Mouse (Mus musculus): ENCODE measurements around the gene Rgs9.

The Rgs9 gene

GRCm38 (mm10) chr11:109244635-109245360 lies 53.1 kb downstream of the Rgs9 start:
- peak; percentile 72 for DNase-seq (ENCODE audit: low read depth, low spot score)

DNA sequence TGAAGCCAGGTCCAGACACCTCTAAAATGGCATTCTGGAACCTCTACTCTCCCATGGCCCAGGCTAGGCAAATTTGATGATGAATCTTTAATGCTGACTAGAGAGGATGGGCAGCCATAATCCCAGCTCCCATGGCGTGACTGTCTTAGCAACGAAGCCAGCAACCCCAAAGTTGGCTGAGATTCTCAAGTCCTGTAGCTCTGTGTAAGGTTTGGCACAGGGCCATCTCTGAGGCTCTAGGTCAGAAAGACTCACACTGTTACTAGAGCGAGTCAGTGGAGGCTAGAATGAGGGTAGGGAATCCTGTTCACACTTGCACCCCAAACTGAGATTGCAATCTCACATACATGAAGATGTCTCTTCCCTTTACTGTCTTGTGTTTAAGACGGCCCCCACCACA lies 57.8 kb downstream of the Rgs9 start:
- DNase-seq (ENCODE audit: low read depth, low spot score) = no peak

GRCm38 (mm10) chr11:109238671-109239070 lies 59.3 kb downstream of the Rgs9 start:
- DNase-seq (ENCODE audit: low read depth, low spot score) = no peak

DNA sequence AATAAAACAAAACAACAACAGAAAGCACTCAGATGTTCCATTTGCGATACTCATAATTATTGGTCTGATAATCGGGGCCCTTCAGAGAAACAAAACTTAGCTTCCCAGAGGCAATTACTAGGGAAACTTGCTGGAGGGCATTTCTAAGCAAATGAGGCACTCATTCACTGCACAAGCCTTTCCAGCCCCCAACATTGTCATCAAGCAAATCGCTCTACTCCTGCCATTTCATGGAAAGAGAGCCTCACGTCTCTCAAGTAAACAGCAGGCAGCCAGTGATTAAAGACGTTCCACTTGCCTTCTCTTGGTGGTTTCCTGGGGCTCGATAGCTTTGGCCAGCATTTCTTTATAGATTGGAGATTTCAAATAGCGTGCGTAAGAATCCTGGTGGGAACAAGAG lies 60.1 kb downstream of the Rgs9 start:
- DNase-seq (ENCODE audit: low read depth, low spot score) = no peak

GRCm38 (mm10) chr11:109233627-109234026 lies 64.3 kb downstream of the Rgs9 start:
- no peak for DNase-seq (ENCODE audit: low read depth, low spot score)

- no peak for DNase-seq (ENCODE audit: low read depth, low spot score)
These were observed 65.1 kb downstream of the Rgs9 start for GRCm38 (mm10) chr11:109232811-109233210.

DNA sequence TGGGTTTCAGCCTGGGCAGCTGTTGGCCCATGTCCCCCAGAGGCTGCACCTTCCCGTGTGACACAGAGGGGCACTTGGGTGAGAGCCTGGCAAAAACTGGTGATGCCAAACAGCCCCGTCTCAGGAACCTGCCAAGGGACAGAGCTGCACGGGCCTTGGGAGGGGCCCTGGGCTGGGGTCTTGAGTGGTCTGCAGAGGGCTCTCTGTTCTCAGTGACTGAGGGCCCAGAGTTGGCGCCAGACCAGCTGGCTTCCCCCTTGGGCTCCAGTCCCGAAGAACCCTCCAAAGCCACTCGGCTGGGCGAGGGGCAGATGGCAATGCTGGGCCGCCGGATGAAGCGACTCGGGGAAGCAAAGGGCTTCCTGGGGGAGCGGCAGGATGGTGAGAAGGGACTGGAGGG lies 70.8 kb downstream of the Rgs9 start:
- DNase-seq (ENCODE audit: low read depth, low spot score) = no peak

GRCm38 (mm10) chr11:109221209-109222007 lies 76.5 kb downstream of the Rgs9 start:
- peak; percentile 10 for DNase-seq (ENCODE audit: low read depth, low spot score)

DNA sequence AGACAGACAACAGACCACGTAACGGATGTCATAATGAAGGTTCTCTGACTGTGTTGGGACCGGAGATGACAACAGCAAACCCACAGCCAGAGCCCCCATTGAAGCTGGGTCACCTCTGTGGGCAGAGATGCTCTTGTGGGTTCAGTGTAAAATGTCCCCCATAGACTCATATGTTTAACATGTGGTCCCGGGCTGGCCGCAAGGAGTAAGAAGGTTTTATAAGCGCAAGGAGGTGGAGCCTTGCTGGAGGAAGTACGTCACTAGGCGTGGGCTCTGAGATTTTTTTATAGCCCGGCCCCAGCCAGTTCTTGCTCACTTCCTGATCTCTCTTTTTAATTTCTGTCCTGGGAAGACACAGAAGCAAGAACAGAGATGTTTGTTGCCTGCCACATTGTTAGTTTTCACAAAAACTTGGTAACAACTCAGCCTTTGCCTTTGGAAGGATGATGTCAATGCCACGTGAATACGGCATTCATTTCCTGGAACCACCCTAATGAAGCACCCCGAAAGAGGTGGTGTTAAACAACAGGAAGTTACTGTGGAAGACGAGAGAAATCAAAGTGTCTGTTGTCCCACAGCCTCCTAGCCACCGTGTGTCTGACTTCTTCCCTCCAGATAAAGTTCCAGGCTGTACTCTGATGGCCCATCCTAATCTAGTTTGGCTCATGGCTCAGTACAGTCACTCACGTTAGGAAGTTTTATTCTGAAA lies 79.1 kb downstream of the Rgs9 start:
- no peak for DNase-seq (ENCODE audit: low read depth, low spot score)

DNA sequence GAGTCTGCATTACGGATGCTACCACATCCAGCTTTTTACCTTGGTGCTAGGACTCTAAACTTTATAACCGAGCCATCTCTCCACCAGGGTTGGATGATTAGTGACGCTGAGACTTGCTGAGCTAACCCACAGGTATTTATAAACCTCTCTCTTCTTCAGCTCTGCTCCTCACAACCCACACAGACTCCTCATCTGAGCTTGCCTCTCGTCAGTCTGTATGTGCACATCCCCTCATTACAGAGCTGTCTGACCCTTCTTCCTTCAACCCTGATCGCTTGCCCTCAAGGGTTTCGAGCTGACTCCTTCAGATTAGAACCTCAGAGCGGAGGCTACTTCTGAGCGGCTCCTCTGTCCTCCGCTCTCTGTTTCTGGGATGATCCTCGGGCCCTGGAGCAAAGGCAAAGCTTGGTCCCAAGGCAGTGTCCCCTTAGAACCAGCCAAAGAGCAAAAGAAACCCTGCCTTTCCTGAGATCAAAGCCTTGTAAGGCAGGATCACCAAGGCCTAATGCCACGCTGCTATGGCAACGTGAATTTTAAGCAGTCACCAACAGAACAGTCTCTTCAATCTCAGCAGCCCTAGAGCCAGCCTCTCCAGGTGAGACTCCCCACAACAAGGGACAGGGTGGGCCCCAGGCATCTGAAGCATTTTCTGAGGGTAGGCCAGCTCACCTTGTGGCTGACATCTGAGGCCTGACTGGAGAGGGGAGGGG lies 79.9 kb downstream of the Rgs9 start:
- DNase-seq (ENCODE audit: low read depth, low spot score) = no peak

- DNase-seq (ENCODE audit: low read depth, low spot score) = no peak
These were observed 87.2 kb downstream of the Rgs9 start for GRCm38 (mm10) chr11:109210772-109211171.

- DNase-seq (ENCODE audit: low read depth, low spot score) = no peak
These were observed 87.6 kb downstream of the Rgs9 start for GRCm38 (mm10) chr11:109210341-109210740.

GRCm38 (mm10) chr11:109206732-109207131 lies 91.2 kb downstream of the Rgs9 start:
- no peak for DNase-seq (ENCODE audit: low read depth, low spot score)

- DNase-seq (ENCODE audit: low read depth, low spot score) = no peak
These were observed 91.9 kb downstream of the Rgs9 start for GRCm38 (mm10) chr11:109206028-109206427.

DNA sequence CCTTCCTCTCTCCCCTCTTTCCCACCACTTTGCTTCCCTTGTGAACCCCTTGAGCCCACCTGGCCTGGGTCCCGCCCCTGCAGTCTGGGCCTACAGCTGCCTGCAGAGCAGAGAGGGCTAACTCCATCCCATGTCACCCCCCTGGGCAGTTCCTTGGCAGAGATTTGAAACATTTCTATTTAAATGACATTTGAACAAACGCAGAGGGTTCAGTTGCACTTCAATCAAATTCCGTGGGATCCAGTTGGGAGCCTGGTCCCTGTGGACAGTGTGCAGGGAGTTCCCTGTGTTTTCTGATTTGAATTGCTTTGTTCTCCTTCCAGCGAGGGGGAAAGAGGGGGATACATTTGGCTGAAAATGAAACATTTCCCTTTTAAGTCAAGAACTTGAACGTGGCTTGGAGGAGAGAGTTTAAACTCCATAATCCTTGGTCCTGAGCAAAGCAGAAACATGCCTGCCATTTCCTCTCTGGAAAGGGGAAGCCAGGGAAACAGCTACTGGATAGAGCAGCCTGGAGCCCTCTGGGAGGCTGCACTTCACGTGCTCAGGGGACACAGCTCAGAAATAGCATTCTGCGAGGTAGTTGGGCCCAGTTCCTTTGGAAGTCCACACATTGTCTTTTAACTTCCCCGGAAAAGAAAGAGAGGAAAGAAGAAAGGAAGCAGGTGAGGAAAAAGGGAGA lies 98.2 kb downstream of the Rgs9 start:
- no peak for DNase-seq (ENCODE audit: low read depth, low spot score)

DNA sequence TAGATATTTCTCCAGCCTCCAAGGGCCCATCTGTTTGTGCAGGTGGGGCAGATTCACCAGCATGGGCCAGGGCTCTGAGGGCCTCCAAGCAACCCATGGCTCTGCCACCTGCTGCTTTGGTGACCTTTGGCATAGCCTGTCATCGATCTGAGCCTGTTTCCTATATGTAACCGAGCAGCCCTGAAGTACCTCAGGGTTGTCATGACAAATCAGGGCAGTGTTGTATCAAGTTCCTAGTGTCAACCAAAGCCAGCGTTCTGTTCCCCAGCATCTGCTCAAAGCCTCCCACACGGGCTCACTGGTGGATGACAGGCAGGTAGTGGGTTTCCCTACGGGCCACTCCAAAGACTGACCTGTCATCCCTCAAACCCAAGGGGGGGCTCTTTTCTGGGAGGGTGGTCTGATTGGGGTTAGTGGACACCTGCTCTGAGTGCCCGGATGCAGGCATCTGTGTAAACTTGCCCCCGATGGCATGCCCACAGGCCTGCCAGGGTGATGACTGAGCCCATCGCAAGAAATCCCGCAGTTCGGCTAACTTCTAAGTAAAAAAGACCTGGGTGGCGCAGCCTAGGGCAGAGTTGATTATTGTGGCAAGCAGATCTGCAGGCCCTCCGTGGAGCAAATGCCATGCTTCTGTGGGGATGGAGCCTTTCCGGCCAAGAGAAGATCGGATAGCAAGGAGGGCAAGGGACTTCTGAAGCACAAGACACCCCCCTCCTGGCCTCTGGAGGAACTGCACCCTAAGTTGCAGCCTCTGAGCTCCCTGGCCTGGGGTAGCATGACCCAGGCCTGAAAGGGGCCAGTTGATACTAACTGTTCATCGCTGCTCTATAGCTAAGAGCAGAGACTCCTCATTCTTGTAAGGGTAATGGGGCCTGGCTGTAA lies 105.0 kb downstream of the Rgs9 start:
- DNase-seq (ENCODE audit: low read depth, low spot score) = peak; percentile 75

DNA sequence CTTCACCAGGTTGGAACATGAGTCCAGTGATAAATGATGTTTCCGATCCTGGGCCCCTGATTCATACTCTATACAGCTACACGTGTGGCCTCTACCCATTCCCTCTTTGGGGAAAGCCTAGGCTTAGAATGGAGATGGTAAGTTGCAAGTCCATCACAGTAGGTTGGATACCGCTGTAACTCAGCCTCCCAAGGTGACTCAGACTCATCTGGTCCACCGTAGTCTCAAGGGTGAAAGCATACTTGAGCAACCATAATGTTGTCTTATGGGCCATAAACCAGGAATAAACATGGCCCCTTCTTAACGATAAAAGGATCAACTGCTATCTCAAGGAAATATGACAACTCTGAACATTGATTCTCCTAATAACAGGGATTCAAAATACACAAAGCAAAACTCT lies 109.7 kb downstream of the Rgs9 start:
- DNase-seq (ENCODE audit: low read depth, low spot score) = no peak

- DNase-seq (ENCODE audit: low read depth, low spot score) = no peak
These were observed 110.2 kb downstream of the Rgs9 start for GRCm38 (mm10) chr11:109187631-109188184.

DNA sequence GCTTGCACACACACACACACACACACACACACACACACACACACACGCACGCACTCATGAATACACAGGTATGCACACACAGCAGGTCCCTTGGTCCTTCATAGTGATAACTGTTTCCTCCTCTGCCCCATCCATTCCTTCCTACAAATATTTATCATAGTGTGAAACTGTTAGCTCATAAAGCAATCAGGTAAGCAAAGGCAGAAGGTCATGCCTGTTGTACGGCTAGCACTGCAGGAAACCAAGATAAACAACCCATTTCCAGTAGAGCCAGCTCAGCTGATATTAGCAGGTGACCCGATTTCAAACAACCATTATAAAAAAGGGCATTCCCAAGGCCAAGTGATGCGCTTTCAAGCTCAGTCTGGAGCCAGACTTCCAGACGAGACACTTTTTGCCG lies 116.8 kb downstream of the Rgs9 start:
- DNase-seq (ENCODE audit: low read depth, low spot score) = no peak

DNA sequence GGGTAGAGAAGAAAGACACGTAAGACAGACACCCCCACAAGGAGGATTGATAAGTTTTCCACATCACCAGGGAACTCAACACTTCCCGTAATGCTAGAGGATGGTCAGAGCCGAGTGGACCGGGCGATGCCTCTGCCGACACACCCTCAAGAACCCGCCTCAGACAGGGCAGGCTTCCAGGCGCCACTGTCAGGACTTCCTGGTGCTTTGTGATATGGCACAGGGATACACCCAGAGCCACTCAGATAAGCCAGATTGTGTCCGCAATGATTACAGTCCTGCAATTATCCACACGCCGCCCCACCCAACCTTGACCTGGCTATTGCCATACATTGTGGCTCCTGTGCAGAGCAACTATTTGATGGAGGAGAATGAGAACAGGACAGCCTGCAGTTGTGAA lies 117.6 kb downstream of the Rgs9 start:
- no peak for DNase-seq (ENCODE audit: low read depth, low spot score)

Measured in 3T3-L1 (cell line).